Mouse (Mus musculus) C2C12 (cell line): ENCODE results near the gene Dido1. TPM values are rescaled to one million over a fixed set of nuclear protein-coding genes. Genes with fewer than 3 reads are reported as not detected.

Source experiments
- H3K27me3 ChIP-seq: one replicate; pipeline ENCODE4 v1.6.1; 2011; ENCODE audit not compliant: control insufficient read depth, insufficient read depth, insufficient read length
- H3K36me3 ChIP-seq: one replicate; pipeline ENCODE4 v1.6.1; 2011; ENCODE audit not compliant: control insufficient read depth, insufficient read depth
- H3K4me3 ChIP-seq: one replicate; pipeline ENCODE4 v1.5.1; 2011; ENCODE audit warnings: mild to moderate bottlenecking, control low read depth; ENCODE audit not compliant: poor library complexity, insufficient read depth, severe bottlenecking
- H3K79me2 ChIP-seq: one replicate; pipeline ENCODE4 v1.6.1; 2011; ENCODE audit not compliant: control insufficient read depth, insufficient read depth
- H3K79me3 ChIP-seq: one replicate; pipeline ENCODE4 v1.6.1; 2011; ENCODE audit warnings: low read depth, control low read depth
- H3ac ChIP-seq: one replicate; pipeline ENCODE3; 2011; ENCODE audit warnings: low read depth; ENCODE audit not compliant: control insufficient read depth, insufficient read length
- CEBPB ChIP-seq: IDR thresholded peaks from one replicate; pipeline ENCODE4 v1.6.1; 2011; ENCODE audit warnings: low read depth, mild to moderate bottlenecking, control low read depth, moderate library complexity
- CTCF ChIP-seq: IDR thresholded peaks from one replicate; pipeline ENCODE4 v1.5.1; 2011; ENCODE audit not compliant: control insufficient read depth, insufficient read depth, insufficient read length
- FOSL1 ChIP-seq: IDR thresholded peaks from one replicate; pipeline ENCODE4 v1.8.0; 2011; ENCODE audit warnings: mild to moderate bottlenecking, low read length; ENCODE audit not compliant: poor library complexity, insufficient read depth, severe bottlenecking
- MAX ChIP-seq: IDR thresholded peaks from one replicate; pipeline ENCODE4 v1.6.1; 2011; ENCODE audit warnings: mild to moderate bottlenecking, control low read depth
- MYOD1 ChIP-seq: IDR thresholded peaks from one replicate; pipeline ENCODE4 v1.6.1; 2011; ENCODE audit warnings: low read depth; ENCODE audit not compliant: control insufficient read depth, insufficient read length
- MYOG ChIP-seq: IDR thresholded peaks from one replicate; pipeline ENCODE4 v1.6.1; 2011; ENCODE audit not compliant: control insufficient read depth, insufficient read length; ENCODE audit errors: extremely low read depth
- USF1 ChIP-seq: IDR thresholded peaks from one replicate; pipeline ENCODE4 v1.6.1; 2011; ENCODE audit warnings: low read depth, mild to moderate bottlenecking, control low read depth, moderate library complexity
- polyA plus RNA-seq: library from polyadenylated mRNA; unstranded; fragments of >200 nt; fragmentation: generic; extraction: Trizol; gene quantifications from one replicate; pipeline ENCODE4 v1.2.1, GENCODE M21; 2012; ENCODE audit warnings: missing spikeins

The Dido1 gene
- polyA plus RNA-seq, 1 experiment, result 11.0 TPM

- no peaks in the 10 kb centered on the region for H3K27me3 ChIP-seq
- no peak overlapping the region for H3K4me3 ChIP-seq
- H3K36me3 ChIP-seq, result peaks cover 34% of the 10 kb centered on the region
- H3ac ChIP-seq, result no peak overlapping the region
- H3K79me3 ChIP-seq, result peaks cover 54% of the 10 kb centered on the region
- peaks cover 70% of the 10 kb centered on the region for H3K79me2 ChIP-seq
- no peak for TF ChIP-seq USF1
These were observed 2.4 kb upstream of the Dido1 start for GRCm38 (mm10) chr2:180712037-180712689.

- H3ac ChIP-seq, result no peak overlapping the region
- H3K79me3 ChIP-seq, result peaks cover 60% of the 10 kb centered on the region
- TF ChIP-seq FOSL1, result no peak
- TF ChIP-seq CTCF, result no peak
- TF ChIP-seq CEBPB, result no peak
- TF ChIP-seq MYOD1, result no peak
- no peak for TF ChIP-seq USF1
- no peak for TF ChIP-seq MYOG
- no peak for TF ChIP-seq MAX
- peaks cover 28% of the 10 kb centered on the region for H3K36me3 ChIP-seq
- H3K27me3 ChIP-seq, result no peaks in the 10 kb centered on the region
- H3K79me2 ChIP-seq, result peaks cover 76% of the 10 kb centered on the region
- peak overlapping the region; percentile 94 for H3K4me3 ChIP-seq
These were observed 1.7 kb upstream of the Dido1 start for GRCm38 (mm10) chr2:180711527-180711926.

GRCm38 (mm10) chr2:180710276-180711155, 717 bp upstream of the Dido1 start:
- Histone ChIP-seq H3K79me3 (peaks cover 70% of the 10 kb centered on the region), H3ac (peak overlapping the region; percentile 96), H3K36me3 (peaks cover 30% of the 10 kb centered on the region), H3K79me2 (peaks cover 86% of the 10 kb centered on the region), H3K27me3 (no peaks in the 10 kb centered on the region), H3K4me3 (peak overlapping the region; percentile 94)
- TF ChIP-seq MAX, result no peak
- TF ChIP-seq MYOG, result no peak

GRCm38 (mm10) chr2:180709023-180709922, 526 bp downstream of the Dido1 start:
- no peaks in the 10 kb centered on the region for H3K27me3 ChIP-seq
- TF ChIP-seq MAX, result peak; percentile 14
- no peak for TF ChIP-seq MYOG

GRCm38 (mm10) chr2:180705975-180706374, 3.8 kb downstream of the Dido1 start:
- Histone ChIP-seq H3K4me3 (no peak overlapping the region), H3K79me2 (peaks cover 100% of the 10 kb centered on the region), H3K27me3 (no peaks in the 10 kb centered on the region), H3K36me3 (peaks cover 14% of the 10 kb centered on the region), H3K79me3 (peaks cover 94% of the 10 kb centered on the region), H3ac (no peak overlapping the region)
- TF ChIP-seq MAX, result no peak
- TF ChIP-seq FOSL1, result no peak
- TF ChIP-seq USF1, result no peak
- TF ChIP-seq CTCF, result no peak
- TF ChIP-seq CEBPB, result no peak
- no peak for TF ChIP-seq MYOG
- no peak for TF ChIP-seq MYOD1

More at GRCm38 (mm10) chr2:180709023-180709922, 526 bp downstream of the Dido1 start:
- Histone ChIP-seq H3K79me2 (peaks cover 98% of the 10 kb centered on the region), H3K79me3 (peaks cover 83% of the 10 kb centered on the region), H3K36me3 (peaks cover 29% of the 10 kb centered on the region), H3K4me3 (peak overlapping the region; percentile 94), H3ac (peak overlapping the region; percentile 96)

- Histone ChIP-seq H3K27me3 (no peaks in the 10 kb centered on the region), H3K36me3 (peaks cover 14% of the 10 kb centered on the region), H3ac (no peak overlapping the region), H3K79me3 (peaks cover 95% of the 10 kb centered on the region), H3K79me2 (peaks cover 100% of the 10 kb centered on the region), H3K4me3 (no peak overlapping the region)
- TF ChIP-seq CEBPB (no peak), MYOD1 (no peak), FOSL1 (no peak), MYOG (no peak), MAX (no peak), USF1 (no peak)
These were observed 4.7 kb downstream of the Dido1 start for GRCm38 (mm10) chr2:180705066-180705465.
